Mouse (Mus musculus) neural tube, embryonic 10.5 days (tissue): ENCODE results near the gene 9430015G10Rik.

Experiments used
- DNase-seq: peaks from one replicate; pipeline ENCODE4 v3.0.0-alpha.2; 2017; ENCODE audit warnings: low spot score; ENCODE audit errors: extremely low spot score

The 9430015G10Rik gene

DNA sequence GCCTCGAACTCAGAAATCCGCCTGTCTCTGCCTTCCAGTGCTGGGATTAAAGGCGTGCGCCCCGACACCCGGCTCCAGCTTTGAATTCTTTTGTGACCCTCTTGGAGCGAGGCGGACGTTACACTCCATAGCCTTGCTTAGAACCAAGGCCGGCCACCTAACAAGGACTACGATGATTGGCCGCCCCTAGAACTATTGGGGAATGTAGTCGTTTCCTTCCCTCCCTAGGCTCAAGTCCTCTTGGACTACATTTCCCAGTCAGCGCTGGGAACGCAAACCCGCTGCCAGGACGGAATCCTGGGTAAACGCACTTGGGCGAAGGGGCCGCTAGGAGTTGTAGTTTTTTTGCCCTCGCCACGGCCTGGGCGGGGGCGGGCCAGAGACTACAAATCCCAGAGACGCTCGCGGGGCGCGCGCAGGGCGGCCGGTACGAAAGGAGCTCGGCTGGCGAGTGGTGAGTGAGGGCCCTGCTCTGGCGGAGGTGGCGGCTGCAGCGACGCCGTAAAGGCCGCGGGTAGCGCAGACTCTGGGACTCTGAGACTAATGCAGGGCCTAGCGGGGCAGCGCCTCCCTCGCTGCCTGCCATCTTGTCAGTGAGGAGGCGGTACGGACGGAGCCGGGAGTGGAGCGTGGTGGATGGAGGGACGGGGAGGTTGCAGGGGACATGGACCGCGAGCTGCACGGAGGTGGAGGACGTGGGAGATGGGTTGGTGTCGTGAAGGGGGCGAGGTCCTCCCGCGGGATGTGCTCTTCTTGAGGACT is at the start of gene 9430015G10Rik:
Gene 9430015G10Rik, plus strand, starts transcription at position 413 of the 762 bp plus-strand sequence.
- DNase-seq = peak; percentile 98

DNA sequence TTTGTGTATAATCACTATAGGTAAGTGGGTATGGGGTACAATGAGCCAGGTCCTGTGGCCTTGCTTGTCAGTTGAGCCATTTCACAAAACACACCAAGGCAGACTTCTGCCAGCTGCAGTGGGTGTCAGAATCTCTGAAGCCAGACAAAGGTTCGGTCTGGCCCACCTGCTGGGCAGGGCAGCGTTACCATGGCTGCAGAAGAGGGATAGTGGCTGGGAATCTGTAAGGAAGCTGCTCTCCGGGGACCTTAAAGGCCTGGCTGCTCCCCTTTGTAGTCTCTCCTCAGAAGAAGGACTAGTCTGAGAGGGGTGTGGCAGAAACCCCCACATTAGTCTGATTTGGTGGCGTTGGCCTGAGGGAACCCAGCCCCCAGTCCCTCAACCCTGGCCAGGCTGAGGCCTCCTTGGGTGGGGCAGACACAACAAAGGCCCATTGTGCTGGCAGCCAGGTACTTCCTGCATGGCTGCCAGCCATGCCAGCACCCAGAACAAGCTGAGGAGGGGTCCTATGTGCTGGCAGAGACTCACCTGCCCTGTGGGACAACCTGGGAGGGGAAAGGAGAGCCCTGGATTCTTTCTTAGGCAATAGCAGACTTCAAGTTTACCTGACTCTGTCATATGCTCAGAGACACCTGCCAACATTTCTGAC is 45.8 kb upstream of the 9430015G10Rik start:
- no peak for DNase-seq

DNA sequence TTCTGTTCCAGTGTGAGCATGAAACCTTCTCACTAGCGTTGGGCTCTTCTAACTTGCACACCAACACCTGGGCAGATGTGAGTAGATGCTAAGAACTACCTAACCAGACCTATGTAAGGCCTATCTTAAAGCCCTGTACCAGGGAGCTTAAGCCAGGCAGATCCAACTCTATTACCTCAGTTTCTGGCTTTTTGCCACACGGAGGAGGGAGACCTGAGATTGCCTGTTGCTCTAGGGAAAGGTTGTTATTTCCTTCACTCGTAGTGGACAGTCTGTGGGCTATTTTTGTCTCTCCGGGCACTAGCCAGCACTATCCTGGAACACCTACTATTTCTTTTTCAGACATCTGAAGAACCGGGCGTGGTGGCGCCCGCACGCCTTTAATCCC is 45.3 kb upstream of the 9430015G10Rik start:
- DNase-seq = no peak

GRCm38 (mm10) chr4:156065156-156065894 is 44.5 kb upstream of the 9430015G10Rik start:
- DNase-seq = no peak

DNA sequence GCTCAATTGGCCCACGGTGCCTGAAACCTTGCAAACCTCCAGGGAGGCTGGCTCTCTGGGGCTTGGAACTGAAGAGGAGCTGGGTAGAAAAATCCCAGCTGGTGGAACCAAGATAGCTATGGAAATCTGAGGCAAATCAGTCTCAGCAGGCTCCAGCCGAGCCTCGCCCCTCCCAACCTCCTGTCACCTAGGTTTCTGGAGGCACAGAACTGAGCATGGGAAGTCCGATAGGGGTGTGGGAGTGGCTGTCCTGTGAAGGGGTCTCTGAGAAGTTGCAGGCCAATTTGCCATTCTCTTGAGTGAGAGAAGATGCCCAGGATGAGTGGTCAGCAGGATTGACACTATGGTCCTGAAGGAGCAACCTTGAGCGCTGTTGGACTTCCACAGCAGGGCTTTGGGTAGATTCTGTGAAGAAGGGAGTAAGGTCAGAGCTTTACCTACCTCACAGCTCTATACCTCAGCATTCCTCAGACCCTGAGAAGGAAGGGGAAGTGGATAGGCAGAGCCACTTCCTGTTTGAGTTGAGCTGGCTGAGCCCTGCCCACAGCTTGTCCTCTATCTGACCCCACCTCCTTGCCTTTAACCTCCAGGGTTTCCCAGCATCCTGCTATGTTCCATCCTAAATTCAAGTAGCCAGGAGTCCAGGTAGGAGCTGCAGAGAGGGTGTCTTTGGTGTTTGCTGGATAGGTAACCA is 42.4 kb upstream of the 9430015G10Rik start:
- no peak for DNase-seq

DNA sequence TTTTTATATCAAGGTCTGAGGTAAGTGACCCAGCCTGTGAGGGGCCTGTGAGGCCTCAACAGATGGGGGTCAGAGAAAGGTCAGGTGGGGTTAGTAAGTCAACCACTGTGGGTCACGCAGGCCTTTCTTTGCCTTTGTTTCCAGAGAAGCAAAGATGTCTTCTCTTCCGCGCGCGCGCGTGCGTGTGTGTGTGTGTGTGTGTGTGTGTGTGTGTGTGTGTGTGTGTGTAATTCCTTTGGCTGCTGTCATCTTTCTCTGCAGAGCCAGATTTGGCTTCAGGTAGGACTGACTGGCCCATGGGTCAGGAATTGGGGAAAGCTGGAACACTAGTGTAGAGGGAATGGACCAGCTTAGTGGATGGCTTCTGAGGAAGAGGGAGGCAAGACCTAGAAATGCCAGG is 40.1 kb upstream of the 9430015G10Rik start:
- no peak for DNase-seq

- no peak for DNase-seq
These were observed 39.5 kb upstream of the 9430015G10Rik start for GRCm38 (mm10) chr4:156070276-156070675.

- no peak for DNase-seq
These were observed 39.1 kb upstream of the 9430015G10Rik start for GRCm38 (mm10) chr4:156070716-156071115.

- DNase-seq = no peak
These were observed 32.8 kb upstream of the 9430015G10Rik start for GRCm38 (mm10) chr4:156076911-156077382.

DNA sequence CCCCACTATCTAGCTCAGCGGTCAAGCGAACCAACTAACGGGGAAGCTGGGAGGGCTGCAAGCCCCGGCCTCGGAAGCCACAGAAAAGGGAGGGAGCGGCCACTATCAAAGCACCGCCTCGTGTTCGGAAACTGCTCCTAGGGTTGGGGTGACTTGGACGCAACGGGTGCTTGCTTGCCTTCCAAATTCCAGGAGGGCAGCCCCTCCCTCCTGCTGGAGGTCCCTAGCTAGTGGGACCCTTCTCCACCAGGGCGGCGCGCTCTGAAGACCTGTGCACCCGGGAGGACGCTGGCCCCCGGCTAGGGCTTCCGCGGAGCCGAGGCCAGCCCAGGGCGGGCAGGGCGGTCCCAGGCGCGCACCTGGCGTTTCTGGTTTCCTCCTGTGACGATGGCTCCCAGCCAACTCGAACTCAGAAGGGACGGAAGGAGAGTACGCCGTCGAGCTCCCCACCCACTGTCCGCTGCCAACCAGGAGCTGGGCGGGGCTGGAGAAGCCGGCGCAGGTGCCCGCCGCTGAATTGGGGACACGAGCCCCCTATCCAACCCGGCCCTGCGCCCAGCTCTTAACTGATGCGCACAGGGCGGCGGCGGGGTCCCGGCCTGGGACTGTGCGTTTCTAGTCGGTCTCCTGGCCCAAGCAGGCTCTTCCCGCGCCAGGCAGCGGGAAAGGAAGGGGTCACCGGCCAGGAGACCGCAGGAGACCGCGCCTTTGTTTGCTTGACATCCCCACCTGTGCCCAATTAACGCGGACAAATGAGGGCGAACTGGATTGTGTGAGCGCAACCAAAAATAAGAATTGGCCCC is 32.1 kb upstream of the 9430015G10Rik start:
- DNase-seq = peak; percentile 55

DNA sequence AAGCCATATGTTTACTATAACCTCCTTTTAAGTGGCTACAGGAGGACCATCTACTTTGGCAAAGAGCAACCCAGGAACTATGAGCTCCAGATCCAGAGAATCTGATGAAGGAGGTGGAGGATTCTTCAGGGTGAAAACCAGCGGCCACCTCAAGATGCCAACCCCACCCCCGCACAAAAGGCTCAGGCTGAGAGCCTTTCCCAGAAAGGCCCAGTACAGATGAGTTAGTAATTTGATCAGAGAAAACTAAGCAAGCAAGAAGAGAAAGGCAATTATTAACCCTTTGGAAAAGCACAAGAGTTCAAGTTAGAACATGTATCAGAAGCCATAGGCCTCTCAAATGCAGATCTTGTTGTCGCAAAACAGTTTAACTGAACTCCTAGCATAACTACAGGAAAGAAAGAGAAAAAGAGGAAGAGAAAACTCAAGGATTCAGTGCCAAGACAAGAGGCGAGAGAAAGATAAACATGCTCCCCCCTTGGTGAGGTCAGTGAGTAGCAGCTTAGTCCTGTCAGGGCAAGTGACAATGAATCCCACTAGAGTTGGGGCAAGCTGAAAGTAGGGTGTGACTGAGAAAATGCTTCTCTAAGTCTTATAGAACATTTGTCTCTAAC is 27.1 kb upstream of the 9430015G10Rik start:
- DNase-seq = no peak

GRCm38 (mm10) chr4:156083348-156083747 is 26.4 kb upstream of the 9430015G10Rik start:
- no peak for DNase-seq

GRCm38 (mm10) chr4:156084096-156084879 is 25.5 kb upstream of the 9430015G10Rik start:
- no peak for DNase-seq

DNA sequence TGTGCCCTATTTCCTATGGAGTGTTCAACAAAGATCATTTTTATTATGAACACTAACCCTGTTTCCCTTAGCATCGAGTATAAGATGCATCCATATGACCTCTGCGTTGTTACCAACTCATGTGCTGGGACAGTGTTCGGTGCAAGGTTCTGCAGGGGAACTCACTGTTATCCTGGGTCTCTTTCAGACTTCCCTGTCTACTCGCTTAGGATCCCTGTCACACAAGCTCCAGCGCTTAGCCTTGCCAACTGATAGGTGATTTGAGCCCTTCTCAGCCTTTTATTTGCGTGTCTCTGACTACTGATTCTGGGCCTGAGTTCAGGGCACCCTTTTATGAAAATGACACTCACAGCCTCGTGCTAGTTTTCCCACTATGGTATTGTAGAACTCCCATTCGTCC is 24.5 kb upstream of the 9430015G10Rik start:
- DNase-seq = no peak

DNA sequence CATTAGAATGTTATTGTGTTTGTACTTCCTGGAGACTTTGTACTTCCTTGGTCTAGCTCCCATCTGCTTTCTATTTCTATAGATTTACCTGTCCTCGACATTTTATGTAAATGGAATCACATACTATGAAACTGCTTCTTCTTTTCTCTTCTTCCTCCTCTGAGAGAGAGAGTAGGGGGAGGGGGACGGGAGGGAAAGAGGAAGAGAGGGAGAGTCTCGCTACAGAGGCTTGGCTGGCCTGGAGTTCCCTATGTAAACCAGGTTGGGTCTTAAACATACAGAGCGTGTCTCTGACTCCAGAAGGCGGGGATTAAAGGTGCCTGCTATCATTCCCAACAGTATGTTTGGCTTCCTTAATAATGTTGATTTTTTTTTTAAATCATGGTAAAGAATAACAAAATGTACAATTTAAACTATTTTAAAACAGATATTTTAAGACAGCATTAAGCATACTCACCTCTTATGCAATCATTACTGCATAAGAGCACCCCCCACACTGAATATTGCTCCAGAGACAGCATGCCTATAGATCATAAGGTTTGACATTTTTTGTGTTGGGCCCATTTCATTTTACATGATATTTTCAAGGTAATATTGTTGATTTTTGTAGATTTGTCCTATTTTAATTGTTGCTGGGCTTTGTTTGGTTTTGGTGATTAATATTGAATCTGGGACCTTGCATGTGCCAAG is 22.2 kb upstream of the 9430015G10Rik start:
- no peak for DNase-seq

GRCm38 (mm10) chr4:156091236-156091635 is 18.5 kb upstream of the 9430015G10Rik start:
- DNase-seq = no peak

DNA sequence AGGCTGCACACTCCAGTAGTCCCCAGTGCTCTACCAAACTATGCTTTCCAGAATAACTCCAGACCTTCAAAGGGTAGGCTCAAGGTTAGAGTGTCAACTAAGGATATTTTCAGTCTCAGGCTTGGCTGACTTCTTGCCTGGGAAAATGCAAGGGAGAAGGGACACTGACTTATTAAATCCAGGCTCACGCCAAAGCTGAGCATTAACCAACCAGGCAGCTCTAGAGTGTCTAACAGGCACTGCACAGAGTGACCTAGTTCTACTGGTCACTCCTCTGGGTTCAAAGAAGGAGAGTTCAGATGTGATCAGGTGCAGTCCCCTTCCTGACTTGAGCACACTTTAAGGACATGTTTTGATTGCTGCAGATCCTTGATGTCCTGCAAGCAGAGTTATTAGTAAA is 17.0 kb upstream of the 9430015G10Rik start:
- DNase-seq = no peak

DNA sequence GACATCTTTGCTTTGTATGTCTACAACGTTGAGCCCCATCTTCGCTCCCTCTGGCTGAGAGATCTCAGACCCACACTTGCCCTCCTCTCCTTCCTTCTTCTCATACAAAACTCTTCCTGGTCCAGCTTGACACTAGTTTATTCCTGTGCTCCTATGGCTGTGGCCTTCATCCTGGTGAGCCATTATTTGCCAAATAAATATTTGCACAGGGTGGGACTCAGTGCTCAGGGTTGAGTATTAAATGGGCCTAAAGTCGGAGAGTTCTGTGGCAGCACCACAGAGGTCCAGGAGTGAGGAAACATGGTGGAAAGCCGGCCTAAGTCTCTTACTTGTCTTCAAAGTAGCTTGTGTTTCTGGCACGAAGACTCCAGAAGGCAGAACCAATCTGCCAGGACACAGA is 16.0 kb upstream of the 9430015G10Rik start:
- DNase-seq = no peak

DNA sequence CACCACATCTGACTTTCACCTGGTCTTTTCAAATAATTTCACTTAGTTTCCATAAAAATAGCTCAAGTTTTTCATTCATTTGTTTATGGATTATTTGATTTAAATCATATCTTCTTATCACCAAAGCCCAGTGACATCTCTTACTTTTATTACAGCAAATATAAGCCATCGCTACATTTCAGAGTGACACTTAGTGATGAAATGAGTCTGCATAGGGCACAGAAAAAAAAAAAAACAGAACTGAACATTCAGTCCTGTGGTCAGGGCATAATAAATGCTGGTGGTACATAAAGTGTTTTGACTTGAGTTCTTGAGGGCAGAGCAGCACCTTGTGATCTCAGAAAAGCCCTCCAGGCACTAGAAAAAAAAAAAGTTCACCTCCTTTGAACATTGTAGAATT is 13.6 kb upstream of the 9430015G10Rik start:
- DNase-seq = no peak
